ENCODE assay signal across 8 mouse cellular contexts in genomic region chr4:130914011-130914410, GRCm38 (mm10). TPM values are rescaled to one million over a fixed set of nuclear protein-coding genes. Genes with fewer than 3 reads are reported as not detected.
A peak's percentile ranks its signal among the peaks of the same experiment; 100 is the strongest.
DNase-seq lines count a peak whose midpoint lies in the region; ATAC-seq lines count a peak whose summit lies in the region.
"Had no signal": no experiment of that assay in that cellular context is flagged by ENCODE, and none has a peak within 500 bp of the region (broad histone marks: within the 10 kb centered on the region; RNA-seq: fewer than 3 reads in every experiment).

No protein-coding gene starts in this region.

- no peaks in the 10 kb centered on the region for H3K27me3 ChIP-seq in embryonic facial prominence, embryonic 10.5 days (replicated peaks; ENCODE audit: low read depth, poor library complexity, severe bottlenecking)
- H3K27me3 ChIP-seq in forebrain, embryonic 15.5 days = no peaks in the 10 kb centered on the region

- WGBS in embryonic facial prominence, embryonic 10.5 days = 78% methylated on average over 4 of the region's 4 CpGs
- 86% methylated on average over 4 of the region's 4 CpGs for whole genome bisulfite sequencing in forebrain, embryonic 15.5 days

- H3K4me3 ChIP-seq in embryonic facial prominence, embryonic 10.5 days = no peak overlapping the region
- H3K4me3 ChIP-seq in forebrain, embryonic 15.5 days = no peak overlapping the region

- no peak overlapping the region for H3K9ac ChIP-seq in forebrain, embryonic 15.5 days (replicated peaks)

- H3K4me2 ChIP-seq in forebrain, embryonic 15.5 days (replicated peaks) = no peak overlapping the region

- no peaks in the 10 kb centered on the region for H3K36me3 ChIP-seq in embryonic facial prominence, embryonic 10.5 days (replicated peaks)
- no peaks in the 10 kb centered on the region for H3K36me3 ChIP-seq in forebrain, embryonic 15.5 days

- peaks cover 46% of the 10 kb centered on the region for H3K4me1 ChIP-seq in embryonic facial prominence, embryonic 10.5 days
- no peaks in the 10 kb centered on the region for H3K4me1 ChIP-seq in forebrain, embryonic 15.5 days

- ATAC-seq in monocyte, adult 5-6 weeks (replicated peaks; ENCODE audit: insufficient number of reproducible peaks, low FRiP score, low TSS enrichment, poor library complexity, severe bottlenecking) = peak; percentile 61
- no peak for ATAC-seq in forebrain, embryonic 15.5 days (replicated peaks)

- peak overlapping the region; percentile 48 for H3K27ac ChIP-seq in embryonic facial prominence, embryonic 10.5 days (replicated peaks)
- H3K27ac ChIP-seq in forebrain, embryonic 15.5 days (replicated peaks) = no peak overlapping the region

- DNase-seq in right cerebral cortex, postnatal 25 days = peak; percentile 27
- no peak for DNase-seq in right cerebral cortex, postnatal 36 days (ENCODE audit: low spot score in 2 of 2)
- no peak for DNase-seq in embryonic facial prominence, embryonic 10.5 days (ENCODE audit: low spot score)
- DNase-seq in ovary, postnatal 36 days (ENCODE audit: low spot score) = no peak
- no peak for DNase-seq in kidney, postnatal 4 days
- DNase-seq: heart, postnatal 4 days had no signal

- H3K9me3 ChIP-seq in embryonic facial prominence, embryonic 10.5 days = no peaks in the 10 kb centered on the region
- H3K9me3 ChIP-seq in forebrain, embryonic 15.5 days = no peaks in the 10 kb centered on the region

RNA-seq across cellular contexts. Expression of gene Laptm5, which starts 1.1 kb away (rescaled TPM):
- 13.0 and 16.4 TPM in 2 replicates for polyA plus RNA-seq in embryonic facial prominence, embryonic 10.5 days (2016; fragmentation: Nextera tagmentation; extraction: Ambion mirVana)
- total RNA-seq in monocyte, adult 5-6 weeks (2017) = 420 to 631 TPM (median 540 TPM) in 3 replicates
- 21.6 and 26.4 TPM in 2 replicates for polyA plus RNA-seq in forebrain, embryonic 15.5 days (2015; fragmentation: Nextera tagmentation; extraction: Ambion mirVana)

RNA-seq across cellular contexts. Expression of gene Matn1, which starts 30.2 kb away (rescaled TPM):
- polyA plus RNA-seq in embryonic facial prominence, embryonic 10.5 days (2016; fragmentation: Nextera tagmentation; extraction: Ambion mirVana) = 0.11 TPM in 1 of 2 replicates, not detected in the other
- 0.39 to 0.96 TPM in 2 of 3 replicates, not detected in the other for total RNA-seq in monocyte, adult 5-6 weeks (2017)
- not detected in 2 replicates for polyA plus RNA-seq in forebrain, embryonic 15.5 days (2015; fragmentation: Nextera tagmentation; extraction: Ambion mirVana)
- total RNA-seq: heart, postnatal 4 days had no signal
